In genomic region chr14:114826662-114827321, GRCm38 (mm10) we compare ENCODE assay signal across 22 mouse cellular contexts.
DNase-seq lines count a peak whose midpoint lies in the region; ATAC-seq and TF ChIP-seq lines count a peak whose summit lies in the region.
"Had no signal": no experiment of that assay in that cellular context is flagged by ENCODE, and none has a peak within 500 bp of the region (broad histone marks: within the 10 kb centered on the region; RNA-seq: fewer than 3 reads in every experiment).

No protein-coding gene starts in this region.

- H3K4me3 ChIP-seq in liver, embryonic 11.5 days (ENCODE audit: low read depth, low read length) = no peak overlapping the region
- H3K4me3 ChIP-seq in liver, postnatal 0 days (ENCODE audit: low read depth, low read length) = no peak overlapping the region
- no peak overlapping the region for H3K4me3 ChIP-seq in midbrain, embryonic 15.5 days
- no peak overlapping the region for H3K4me3 ChIP-seq in midbrain, embryonic 10.5 days
- H3K4me3 ChIP-seq: embryonic facial prominence, embryonic 15.5 days; erythroblast, embryonic 14.5 days; forebrain, embryonic 10.5 days; forebrain, embryonic 15.5 days; heart, embryonic 13.5 days; hindbrain, embryonic 15.5 days had no signal

- peak; percentile 8 for DNase-seq in embryo, embryonic 9.5 days (ENCODE audit: extremely low spot score)
- DNase-seq in embryo, embryonic 10.5 days (ENCODE audit: low spot score) = no peak
- DNase-seq in liver, embryonic 11.5 days (ENCODE audit: low spot score) = no peak
- DNase-seq in liver, postnatal 0 days = no peak
- DNase-seq in midbrain, embryonic 10.5 days (ENCODE audit: low spot score) = no peak
- DNase-seq in gastrocnemius, postnatal 4 days (ENCODE audit: low spot score in 2 of 2) = no peak
- DNase-seq: adrenal gland, postnatal 14 days; B cell, adult 2 months; cerebellum, adult 11-12 months; cerebellum, adult 9-10 months; cerebellum, postnatal 25 days; gastrocnemius, postnatal 10 days; heart, postnatal 36 days had no signal

- H3K9ac ChIP-seq in liver, embryonic 11.5 days (ENCODE audit: low read depth, low read length) = no peak overlapping the region
- no peak overlapping the region for H3K9ac ChIP-seq in liver, postnatal 0 days (replicated peaks)
- H3K9ac ChIP-seq in midbrain, embryonic 15.5 days = no peak overlapping the region
- H3K9ac ChIP-seq: embryonic facial prominence, embryonic 15.5 days; forebrain, embryonic 15.5 days; heart, embryonic 13.5 days; hindbrain, embryonic 15.5 days had no signal

- no peak overlapping the region for H3K27ac ChIP-seq in liver, embryonic 11.5 days (ENCODE audit: low read depth, low read length)
- no peak overlapping the region for H3K27ac ChIP-seq in liver, postnatal 0 days (ENCODE audit: low read depth)
- no peak overlapping the region for H3K27ac ChIP-seq in midbrain, embryonic 15.5 days
- H3K27ac ChIP-seq in midbrain, embryonic 10.5 days (replicated peaks) = no peak overlapping the region
- H3K27ac ChIP-seq: embryonic facial prominence, embryonic 15.5 days; forebrain, embryonic 10.5 days; forebrain, embryonic 15.5 days; heart, embryonic 13.5 days; hindbrain, embryonic 15.5 days had no signal

- H3K4me1 ChIP-seq in liver, embryonic 11.5 days (replicated peaks; ENCODE audit: control insufficient read depth, insufficient read depth, low read length) = no peaks in the 10 kb centered on the region
- H3K4me1 ChIP-seq in liver, postnatal 0 days (ENCODE audit: insufficient read depth) = no peaks in the 10 kb centered on the region
- H3K4me1 ChIP-seq in midbrain, embryonic 15.5 days = 0 out of 2 replicates have a peak, but pooled peaks cover 3% of the 10 kb centered on the region
- H3K4me1 ChIP-seq in midbrain, embryonic 10.5 days = peaks cover 7% of the 10 kb centered on the region
- H3K4me1 ChIP-seq: embryonic facial prominence, embryonic 15.5 days; hindbrain, embryonic 15.5 days had no signal

- no peaks in the 10 kb centered on the region for H3K36me3 ChIP-seq in liver, embryonic 11.5 days (ENCODE audit: control insufficient read depth, insufficient read depth, low read length)
- no peaks in the 10 kb centered on the region for H3K36me3 ChIP-seq in liver, postnatal 0 days (replicated peaks; ENCODE audit: insufficient read depth, low read length)
- H3K36me3 ChIP-seq in midbrain, embryonic 15.5 days (replicated peaks) = no peaks in the 10 kb centered on the region
- H3K36me3 ChIP-seq in midbrain, embryonic 10.5 days = no peaks in the 10 kb centered on the region
- H3K36me3 ChIP-seq: embryonic facial prominence, embryonic 15.5 days; forebrain, embryonic 10.5 days; forebrain, embryonic 15.5 days; G1E; heart, embryonic 13.5 days; hindbrain, embryonic 15.5 days had no signal

- H3K9me3 ChIP-seq in liver, embryonic 11.5 days (ENCODE audit: control insufficient read depth, low read length) = no peaks in the 10 kb centered on the region
- H3K9me3 ChIP-seq in liver, postnatal 0 days (ENCODE audit: low read length) = no peaks in the 10 kb centered on the region
- no peaks in the 10 kb centered on the region for H3K9me3 ChIP-seq in midbrain, embryonic 15.5 days
- no peaks in the 10 kb centered on the region for H3K9me3 ChIP-seq in midbrain, embryonic 10.5 days (replicated peaks)
- H3K9me3 ChIP-seq: embryonic facial prominence, embryonic 15.5 days; forebrain, embryonic 10.5 days; forebrain, embryonic 15.5 days; heart, embryonic 13.5 days; hindbrain, embryonic 15.5 days had no signal

- peak; percentile 53 for ATAC-seq in liver, embryonic 11.5 days (replicated peaks; ENCODE audit: low FRiP score)
- ATAC-seq in liver, postnatal 0 days = no peak
- ATAC-seq in midbrain, embryonic 15.5 days (replicated peaks) = 0 out of 2 replicates have a peak, but pooled peaks have one; percentile 37
- ATAC-seq: CD4-positive, CD25-positive, alpha-beta regulatory T cell, adult 4 months; forebrain, embryonic 15.5 days had no signal

- WGBS in liver, embryonic 11.5 days = 56% methylated on average over 10 of the region's 10 CpGs
- WGBS in liver, postnatal 0 days (ENCODE audit: insufficient replicate concordance) = 50% methylated on average over 10 of the region's 10 CpGs
- WGBS in midbrain, embryonic 15.5 days = 73% methylated on average over 10 of the region's 10 CpGs
- 71% methylated on average over 10 of the region's 10 CpGs for WGBS in midbrain, embryonic 10.5 days

- no peak for TF ChIP-seq EP300 in liver, postnatal 0 days (IDR thresholded peaks at IDR 0.05; ENCODE audit: low read depth)

- H3K27me3 ChIP-seq in liver, embryonic 11.5 days (replicated peaks; ENCODE audit: control insufficient read depth, insufficient read depth, low read length) = no peaks in the 10 kb centered on the region
- H3K27me3 ChIP-seq in liver, postnatal 0 days (ENCODE audit: insufficient read depth, low read length) = no peaks in the 10 kb centered on the region
- no peaks in the 10 kb centered on the region for H3K27me3 ChIP-seq in midbrain, embryonic 15.5 days (replicated peaks)
- H3K27me3 ChIP-seq in midbrain, embryonic 10.5 days (ENCODE audit: low read depth, poor library complexity, severe bottlenecking) = no peaks in the 10 kb centered on the region
- H3K27me3 ChIP-seq: embryonic facial prominence, embryonic 15.5 days; forebrain, embryonic 15.5 days; heart, embryonic 13.5 days; hindbrain, embryonic 15.5 days had no signal

- H3K4me2 ChIP-seq in liver, embryonic 11.5 days = no peak overlapping the region
- H3K4me2 ChIP-seq in liver, postnatal 0 days (ENCODE audit: low read depth, low read length) = no peak overlapping the region
- no peak overlapping the region for H3K4me2 ChIP-seq in midbrain, embryonic 15.5 days
- H3K4me2 ChIP-seq: embryonic facial prominence, embryonic 15.5 days; forebrain, embryonic 15.5 days; heart, embryonic 13.5 days; hindbrain, embryonic 15.5 days had no signal

- no peak for TF ChIP-seq CTCF in liver, postnatal 0 days (IDR thresholded peaks at IDR 0.05; ENCODE audit: low read depth)
